Mouse (Mus musculus) layer of hippocampus, postnatal 14 days (tissue): ENCODE measurements around the gene Plch2. TPM values are rescaled to one million over a fixed set of nuclear protein-coding genes. Genes with fewer than 3 reads are reported as not detected.
A peak's percentile ranks its signal among the peaks of the same experiment; 100 is the strongest.

ENCODE experiments used
- DNase-seq, 2 experiments: peaks; one replicate each; pipeline ENCODE4 v3.0.0; 2021 to 2022; ENCODE audit warnings: low spot score in 2 of 2, mixed read lengths in 1 of 2
- total RNA-seq, 2 experiments: library from RNA; stranded (reverse); gene quantifications; 2 replicates each; pipeline ENCODE4 v1.2.3; 2021

Gene Plch2
- total RNA-seq, 2 experiments from 2014 or later: 90.9 to 97.9 TPM

DNA sequence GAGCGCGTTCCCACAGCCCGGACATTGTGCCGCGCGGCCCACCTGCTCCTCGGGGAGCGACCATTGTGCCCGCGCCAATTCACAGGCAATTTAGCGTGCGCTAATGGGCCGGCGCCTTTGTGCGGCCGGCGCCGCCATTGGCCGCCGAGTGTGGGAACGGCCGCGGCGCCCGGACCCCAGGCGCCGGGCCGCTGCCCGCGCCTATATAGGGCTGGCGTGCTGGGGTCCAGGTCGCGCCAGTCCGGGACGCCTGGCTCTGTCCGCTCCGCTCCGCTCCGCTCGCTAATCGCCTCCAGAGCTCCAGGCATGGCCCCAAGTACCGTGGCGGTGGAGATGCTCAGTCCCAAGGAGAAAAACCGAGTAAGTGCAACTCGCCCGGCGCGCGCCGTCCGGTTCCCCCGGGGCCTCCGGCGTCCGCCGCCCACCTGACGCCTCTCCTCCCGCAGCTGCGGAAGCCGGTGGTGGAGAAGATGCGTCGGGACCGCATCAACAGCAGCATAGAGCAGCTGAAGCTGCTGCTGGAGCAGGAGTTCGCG, 95.8 kb downstream of the Plch2 start, which contains the start of gene Hes5:
TSS of gene Hes5 (plus strand) at position 234 of the 536 bp plus-strand sequence.
- DNase-seq: peak; percentile 70 to 81

DNA sequence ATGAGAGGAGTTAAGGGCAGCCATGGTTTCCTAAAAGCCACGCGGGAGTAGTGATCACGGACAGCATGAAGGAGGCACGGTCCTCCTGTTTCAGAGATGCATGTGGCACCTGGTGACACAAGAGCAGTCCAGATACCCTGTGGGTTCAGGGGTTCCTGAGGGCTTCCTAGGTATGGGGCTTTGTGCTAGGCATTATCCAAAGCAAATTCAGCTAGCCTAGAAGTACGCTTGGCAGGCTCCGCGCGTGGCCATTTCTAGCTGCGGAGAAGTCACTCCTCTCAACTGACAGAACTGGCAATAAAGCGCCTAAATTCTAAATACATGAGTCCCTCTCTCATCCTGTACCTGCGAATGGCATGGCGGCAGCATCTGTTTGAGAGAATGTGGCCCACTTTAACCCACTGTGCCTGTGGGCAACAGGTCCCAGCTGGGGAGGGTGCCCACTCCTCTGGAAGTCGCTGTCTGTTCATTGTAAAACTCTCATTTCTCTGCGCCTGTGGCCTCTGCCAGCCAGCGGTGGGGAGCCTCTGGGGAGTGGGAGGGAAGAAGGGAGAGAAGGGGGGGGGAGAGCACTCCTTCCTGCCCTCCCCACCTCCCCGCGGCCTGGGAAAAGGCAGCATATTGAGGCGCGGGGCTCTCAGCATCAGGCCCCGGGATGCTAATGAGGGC, 96.4 kb downstream of the Plch2 start:
- DNase-seq: no peak

DNA sequence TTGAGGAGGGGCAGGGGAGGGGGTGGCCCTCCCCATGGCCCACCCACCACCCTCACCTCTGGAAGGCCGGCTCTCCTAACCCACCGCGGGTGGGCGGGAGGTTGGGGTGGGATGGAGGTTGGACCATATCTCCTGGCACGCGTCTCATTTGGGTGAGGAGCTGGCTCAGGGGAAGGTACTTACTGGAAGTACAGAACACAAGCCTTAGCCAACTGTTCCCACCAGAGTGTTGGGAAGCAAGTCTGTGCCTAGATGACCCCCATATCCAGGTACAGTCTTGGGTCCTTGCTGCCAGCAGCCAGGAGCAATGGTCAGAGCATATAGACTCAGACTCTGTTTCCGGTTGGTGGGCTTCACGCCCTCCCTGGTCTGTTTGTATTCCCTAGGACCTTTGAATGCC, 98.0 kb downstream of the Plch2 start:
- DNase-seq: no peak

DNA sequence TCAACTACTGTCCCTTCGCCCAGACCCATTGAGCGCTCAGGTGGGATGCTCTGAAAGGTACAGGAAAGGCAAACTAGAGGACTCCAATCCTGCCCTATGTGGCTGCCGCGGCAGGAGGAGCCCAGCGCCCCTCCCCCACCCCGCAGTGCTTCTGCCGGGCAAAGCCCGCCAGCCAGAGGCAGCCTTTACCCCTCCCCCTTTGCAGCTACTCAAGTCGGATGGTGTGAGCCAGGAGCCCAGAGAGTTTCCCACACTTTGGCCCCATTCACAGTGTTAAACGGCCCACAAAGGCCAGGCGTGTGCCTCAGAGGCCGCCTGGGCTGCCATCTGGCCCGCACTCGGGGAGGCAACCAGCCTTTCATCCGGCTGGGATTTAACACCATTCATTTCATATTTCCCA, 98.4 kb downstream of the Plch2 start:
- peak; percentile 64 to 82 for DNase-seq

DNA sequence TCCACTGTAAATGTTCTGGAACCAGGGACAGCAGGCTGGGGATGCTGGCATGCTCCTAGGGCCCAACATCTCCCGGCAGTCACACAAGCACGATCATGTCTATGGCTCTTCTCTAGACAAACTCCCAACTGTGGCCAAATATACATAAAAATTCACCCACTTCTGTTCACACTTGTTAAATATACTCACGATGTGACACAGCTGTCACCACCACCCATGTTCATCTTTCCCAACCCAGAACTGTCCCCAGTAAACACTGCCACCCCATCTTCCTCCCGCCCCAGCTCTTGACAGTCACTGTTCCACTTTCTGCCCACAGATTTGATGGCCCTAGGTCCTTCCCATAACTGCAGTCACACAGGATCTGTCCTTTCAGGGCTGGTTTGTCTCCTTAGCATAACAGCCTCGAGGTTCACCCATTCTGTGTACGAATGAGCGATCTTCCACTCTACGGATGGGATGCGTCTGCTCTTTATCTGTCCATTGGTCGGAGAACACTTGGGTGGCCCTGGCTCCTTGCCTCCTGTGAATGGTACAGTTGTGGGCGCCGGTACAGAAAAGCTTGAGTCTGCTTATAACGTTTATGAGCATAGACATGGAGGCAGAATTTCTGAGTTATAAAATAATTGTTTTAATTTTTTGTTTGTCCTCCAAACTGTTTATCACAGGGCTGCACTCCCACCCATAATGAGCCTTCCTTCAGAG, 99.1 kb downstream of the Plch2 start:
- no peak for DNase-seq

DNA sequence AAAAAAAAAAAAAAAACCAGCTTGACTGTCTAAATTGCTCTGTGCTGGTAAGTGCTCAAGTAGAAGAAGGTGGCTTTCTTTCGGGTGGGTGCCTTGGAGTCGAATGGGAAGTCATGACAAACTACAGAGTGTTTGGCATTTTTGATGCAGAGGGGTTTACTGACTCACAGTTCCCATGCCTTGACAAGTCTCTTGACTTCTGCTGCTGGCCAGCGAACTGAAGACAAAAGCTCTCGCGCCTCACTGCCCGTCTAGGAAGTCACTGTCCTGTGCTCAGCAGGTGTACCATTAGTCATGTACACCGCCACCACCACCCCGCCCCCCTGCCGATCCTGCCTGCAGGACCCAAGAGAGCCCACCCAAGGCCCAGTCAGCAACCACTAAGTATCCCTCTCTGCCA, 100.0 kb downstream of the Plch2 start:
- no peak for DNase-seq

DNA sequence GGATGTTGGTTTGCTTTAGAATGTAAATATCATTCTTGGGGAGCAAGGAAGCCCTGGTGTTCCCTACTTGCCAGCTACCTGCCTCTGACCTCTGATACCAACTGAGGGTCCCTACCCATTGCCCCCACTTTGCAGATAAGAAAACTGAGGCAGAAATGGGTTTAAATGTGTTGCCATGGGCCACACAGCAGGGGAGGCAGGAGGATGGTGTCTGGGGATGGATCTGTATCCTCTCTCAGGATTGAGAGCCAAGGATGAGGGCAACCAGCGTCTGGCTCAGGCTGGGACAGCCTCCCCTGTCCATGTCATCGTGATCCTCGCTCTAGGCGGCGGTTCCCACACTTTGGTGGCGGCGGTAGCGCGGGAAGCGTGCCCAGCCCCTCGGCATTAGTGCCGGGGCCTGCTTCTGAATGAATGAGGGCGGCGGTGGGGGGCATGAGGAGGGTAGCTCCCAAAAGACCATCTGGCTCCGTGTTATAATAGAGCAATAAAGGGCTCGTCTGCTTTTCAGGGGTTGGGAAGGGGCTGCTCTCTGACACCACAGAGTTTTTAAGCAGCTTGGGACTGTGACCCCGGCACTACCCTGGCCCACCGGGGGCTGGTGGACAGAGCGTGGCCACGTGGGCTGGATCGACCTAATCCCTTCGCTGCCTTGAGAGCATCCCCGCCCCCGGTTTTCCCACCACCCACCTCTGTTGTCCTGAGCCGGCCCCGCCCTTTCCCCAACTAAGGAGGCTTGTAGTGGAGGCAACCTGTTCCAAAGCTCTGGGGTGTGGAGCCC, 103.9 kb downstream of the Plch2 start:
- DNase-seq: no peak

DNA sequence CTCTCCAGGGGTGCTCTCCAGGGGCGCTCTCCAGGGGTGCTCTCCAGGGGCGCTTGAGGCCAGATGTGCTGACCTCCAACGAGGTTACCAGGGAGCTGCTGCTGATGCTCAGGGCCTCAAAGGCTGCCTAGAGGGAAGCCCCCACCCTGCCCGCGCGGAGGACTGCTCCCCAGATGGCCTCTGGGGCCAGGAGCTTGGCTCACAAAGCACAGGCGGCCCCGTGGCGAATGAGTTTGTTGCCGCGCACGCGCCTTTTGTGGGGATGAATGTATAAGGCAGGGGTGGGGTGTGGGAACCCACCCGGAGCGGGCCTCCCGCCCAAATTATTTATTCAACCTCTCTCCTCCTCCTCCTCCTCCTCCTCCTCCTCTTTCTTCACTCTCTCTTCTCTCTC, 107.0 kb downstream of the Plch2 start:
- DNase-seq: no peak

DNA sequence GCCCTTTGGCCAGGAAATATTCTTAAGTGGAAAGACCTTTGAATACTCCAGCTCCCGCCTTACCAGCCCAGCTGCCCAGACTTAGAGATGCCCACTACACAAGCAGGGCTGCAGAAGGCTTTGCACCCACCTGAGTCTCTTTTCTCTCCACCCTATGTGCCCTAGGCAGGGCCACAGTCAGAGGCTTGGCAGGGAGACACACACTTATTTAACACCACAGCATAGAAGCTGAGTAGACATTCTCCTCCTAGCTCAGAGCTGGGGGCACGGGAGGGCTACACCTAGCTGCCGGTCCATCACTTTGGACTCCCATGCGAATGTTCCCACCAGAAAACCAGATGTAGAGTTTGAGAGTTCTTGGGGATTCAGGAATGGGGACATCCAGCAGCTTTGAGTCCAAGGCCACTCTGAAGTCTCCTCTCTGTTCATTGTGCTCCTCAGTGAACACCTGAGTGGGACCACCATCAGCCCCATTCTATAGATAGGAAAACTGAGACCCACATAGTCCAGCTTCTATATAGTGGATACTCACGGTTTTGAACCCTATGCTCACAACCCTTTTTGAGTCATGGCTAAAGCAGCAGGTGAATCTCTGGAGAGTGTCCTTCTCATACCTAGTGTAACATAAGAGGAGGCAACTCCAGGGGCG, 107.5 kb downstream of the Plch2 start:
- no peak for DNase-seq

DNA sequence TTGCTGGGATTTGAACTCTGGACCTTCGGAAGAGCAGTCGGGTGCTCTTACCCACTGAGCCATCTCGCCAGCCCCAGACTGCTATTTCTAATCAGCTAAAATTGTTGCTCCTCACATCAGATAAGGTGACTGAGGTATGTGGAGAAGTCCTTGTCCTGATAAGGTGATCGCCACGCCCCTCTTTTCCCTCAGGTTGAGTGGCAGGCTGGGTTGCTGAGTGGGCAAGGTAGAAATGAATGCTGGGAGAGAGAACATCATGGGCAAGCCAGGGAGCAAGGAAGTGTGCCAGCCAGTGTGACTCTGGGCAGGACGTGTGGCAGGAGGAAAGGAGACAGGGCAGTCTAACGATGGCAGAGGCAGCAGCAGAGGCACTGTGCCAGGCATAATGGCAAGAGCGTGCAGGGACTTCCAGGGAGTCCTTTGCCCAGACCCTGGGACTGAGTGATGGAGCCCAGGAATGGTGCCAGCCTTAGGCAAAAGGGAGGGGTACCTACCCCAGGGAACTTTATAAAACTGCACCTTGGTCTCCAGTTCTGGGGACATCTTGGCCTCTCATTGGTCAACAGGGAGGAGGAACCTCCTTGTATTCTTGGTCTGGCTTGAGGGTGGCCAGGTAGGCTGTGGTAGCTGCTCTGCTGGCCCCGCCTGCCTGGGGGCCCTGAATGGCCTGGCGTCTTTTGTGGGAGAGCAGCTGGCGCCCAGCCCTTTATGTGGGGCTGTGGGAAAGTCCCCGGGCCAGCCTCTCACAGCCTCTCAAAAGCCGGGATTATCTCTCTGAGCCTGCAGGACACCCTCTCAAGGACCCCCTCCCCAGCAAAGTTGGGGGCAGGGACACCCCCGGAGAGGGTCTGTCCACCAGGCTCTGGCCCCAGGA, 108.3 kb downstream of the Plch2 start:
- peak; percentile 60 to 84 for DNase-seq

DNA sequence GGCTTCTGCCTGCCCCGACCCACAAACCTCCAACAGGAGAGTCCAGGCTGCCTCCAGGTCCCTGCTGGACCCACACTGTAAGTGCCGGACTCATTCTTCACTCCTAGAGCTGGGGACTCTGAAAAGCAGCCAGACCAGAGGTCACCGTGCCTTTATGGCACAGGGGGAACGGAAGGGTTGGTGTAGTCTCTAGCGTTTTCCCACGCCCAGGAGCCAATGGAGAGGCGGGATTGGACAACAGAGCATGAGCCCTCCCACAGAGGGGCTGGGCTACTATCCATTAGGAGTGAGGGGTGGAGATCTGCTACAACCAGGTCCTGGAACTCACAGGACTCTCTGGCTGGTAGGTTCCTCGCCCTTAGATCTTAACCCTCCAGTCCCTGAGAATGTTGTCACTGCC, 110.3 kb downstream of the Plch2 start:
- DNase-seq: no peak

DNA sequence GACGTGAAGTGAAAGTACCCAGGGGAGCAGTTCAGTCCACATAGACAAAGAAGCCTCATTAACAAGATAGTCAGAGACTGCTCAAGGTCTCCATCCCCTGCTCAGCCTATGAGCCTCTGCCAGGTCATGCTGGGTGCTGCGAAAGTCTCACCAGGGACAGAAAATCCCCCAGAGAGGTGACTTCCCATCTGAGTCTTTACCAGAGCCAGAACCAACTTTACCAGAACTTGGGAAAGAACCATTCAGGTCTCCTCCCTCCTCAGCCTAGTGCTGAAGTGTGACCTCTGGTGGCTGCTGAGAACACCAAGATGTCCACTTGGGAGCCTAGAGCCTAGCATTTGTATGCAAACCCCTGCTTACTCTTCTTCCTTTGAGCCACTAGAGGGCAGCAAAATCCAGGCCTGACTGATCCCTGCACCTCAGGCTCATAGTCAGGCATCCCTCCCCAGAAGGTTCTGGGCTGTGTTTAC, 112.4 kb downstream of the Plch2 start:
- peak; percentile 69 to 91 for DNase-seq

DNA sequence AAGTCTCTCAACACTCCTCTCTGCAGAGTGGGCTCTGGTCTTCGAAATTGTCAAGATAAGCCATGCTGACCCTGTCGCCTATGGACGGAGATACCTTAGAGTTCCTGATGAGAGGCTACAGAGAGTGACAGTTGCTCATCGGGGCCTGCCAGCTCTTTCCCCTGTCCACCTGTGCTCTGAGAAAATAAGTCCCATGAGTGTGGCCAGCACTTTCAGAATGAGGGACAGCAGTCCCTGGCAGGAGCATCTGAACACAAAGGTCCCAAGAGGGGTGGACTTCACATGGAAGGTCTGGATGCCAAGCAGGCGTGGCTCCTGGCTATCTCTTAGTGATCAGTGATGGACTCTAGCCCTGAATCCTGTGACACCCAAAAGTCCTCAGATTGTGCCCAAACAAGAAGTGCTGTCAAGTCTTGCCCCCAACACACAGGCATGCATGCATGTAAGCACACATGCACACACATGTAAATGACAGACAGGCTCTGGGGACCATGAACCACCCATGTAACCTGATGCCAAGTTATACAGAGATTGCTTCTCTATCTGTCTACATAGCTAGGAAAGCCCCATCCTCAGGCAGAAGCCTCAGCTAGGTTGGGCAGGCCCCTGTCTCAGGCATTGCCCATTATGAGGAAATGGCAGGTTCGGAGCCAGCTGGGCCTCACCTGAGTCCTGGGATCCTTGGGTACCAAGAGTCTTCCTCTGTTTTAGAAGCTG, 113.1 kb downstream of the Plch2 start:
- no peak for DNase-seq

DNA sequence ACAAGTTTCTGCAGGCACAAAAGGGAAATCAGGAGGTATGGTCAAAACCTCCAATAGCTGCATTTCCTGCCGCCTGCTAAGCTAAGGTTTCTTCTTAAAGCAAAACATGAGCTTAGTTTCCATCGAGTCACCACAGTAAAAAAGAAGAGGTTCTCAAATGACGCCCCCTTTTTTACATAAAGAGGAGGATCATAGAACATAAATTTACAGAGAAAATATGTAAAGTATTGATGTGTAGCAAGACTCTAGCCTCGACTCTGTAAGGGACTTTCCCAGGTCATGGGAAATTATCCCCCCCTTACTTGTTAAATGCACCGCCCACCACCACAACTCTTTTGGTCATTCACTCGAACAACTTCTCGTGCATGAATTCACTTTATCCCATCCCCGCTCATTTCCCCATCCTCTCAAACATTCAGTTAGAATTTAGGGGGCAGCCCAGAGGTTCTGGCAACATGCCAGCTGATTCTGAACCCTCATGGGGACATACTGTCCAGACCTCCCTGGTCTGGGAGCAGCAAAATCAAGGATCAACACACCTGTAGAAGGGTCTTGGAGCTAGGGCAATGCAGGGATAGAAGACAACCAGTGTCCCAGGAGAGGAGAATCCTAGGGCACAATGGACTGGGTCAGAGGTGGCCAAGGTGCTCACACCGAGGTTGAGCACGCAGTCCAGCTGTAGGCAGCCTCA, 113.8 kb downstream of the Plch2 start:
- DNase-seq: no peak

DNA sequence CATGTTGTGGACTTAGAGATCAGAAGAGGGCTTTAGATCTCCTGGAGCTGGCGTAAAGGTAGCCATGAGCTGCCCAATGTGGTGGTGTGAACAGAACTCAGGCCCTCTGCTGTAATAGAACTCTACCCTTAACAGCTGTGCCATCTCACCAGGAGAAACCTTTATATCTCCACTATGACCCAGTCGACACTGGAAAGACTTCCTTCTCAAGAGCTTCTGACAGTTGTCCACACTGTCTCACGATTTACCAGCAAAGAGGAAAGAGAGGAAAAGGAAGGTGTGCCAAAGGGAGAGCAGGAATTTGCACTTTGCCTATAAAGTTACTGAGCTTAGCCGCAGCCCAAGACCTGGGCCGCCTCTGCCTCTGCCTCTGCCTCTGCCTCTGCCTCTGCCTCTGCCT, 114.8 kb downstream of the Plch2 start:
- DNase-seq: no peak

DNA sequence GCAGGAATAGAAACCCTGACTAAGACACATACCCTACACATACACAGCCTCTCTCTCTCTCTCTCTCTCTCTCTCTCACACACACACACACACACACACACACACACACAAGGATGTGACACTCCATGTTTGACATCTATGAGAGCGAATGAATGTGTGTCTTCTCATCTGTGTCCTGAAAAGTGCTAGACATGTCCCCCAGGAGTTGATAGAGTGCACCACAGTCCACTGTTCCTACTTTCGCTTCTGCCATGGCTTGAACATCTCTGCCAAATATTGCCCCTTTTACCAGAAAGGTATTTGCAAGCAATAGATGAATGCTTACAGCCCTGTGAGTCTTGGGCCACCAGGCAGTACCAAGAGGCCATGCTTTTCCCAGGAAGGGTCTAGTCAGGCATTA, 116.4 kb downstream of the Plch2 start:
- no peak for DNase-seq

DNA sequence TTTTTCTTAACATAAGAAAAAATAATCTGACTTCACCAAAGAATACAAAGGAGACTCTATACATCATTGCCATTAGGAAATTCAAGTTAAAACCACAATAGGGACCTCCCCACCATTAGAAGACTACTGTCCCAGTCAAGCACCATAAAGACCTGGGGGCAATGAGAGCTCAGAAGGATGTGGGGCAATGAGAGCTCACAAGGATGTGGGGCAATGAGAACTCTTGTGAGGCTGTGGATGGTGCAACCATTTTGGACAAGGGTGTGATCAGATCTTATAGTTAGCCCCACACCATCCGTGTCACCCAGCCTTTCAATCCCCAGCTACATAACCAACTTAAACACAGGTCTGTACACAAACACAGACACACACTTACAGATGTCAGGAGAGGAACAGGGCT, 118.8 kb downstream of the Plch2 start:
- no peak for DNase-seq

DNA sequence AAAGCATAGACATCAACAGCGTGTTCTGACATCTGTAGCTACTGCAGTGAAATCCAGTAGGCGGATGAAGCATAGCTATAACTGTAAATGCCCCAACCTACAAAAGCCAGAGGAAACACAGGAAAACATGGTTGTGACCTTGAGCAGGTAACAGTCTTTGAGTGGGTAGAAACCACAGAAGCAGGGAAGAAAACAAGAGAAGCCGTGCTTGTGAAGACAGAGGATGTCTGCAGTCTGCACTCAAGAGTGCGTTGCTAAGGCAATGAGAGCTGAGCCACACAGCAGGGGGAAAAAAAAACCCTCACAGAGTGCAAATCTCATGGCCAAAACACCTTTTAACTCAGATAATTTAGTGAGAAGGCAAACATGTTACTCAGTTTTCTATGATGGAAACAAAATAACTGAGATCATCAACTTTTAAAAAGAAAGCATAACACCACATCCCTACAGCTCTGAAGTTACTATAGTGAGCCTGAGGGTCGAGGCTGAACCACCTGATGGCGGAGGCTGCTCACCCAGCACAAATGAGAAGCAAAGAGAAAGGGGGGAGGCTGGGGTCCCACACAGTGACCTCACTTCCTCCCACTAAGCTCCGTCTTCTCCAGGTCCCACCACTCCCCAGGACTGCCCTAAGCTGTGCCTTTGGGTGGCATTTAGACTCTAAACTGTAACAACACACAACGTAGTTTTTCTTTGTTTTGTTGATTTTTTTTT, 119.9 kb downstream of the Plch2 start:
- no peak for DNase-seq
